Mouse (Mus musculus) ES-E14 (cell line): ENCODE data around the gene Hrh3.

Experiments
- CHD2 ChIP-seq: IDR thresholded peaks from 2 replicates; pipeline ENCODE4 v1.6.1; 2014; ENCODE audit warnings: mild to moderate bottlenecking, low read depth, low read length, inconsistent platforms
- HCFC1 ChIP-seq: IDR thresholded peaks from 2 replicates; pipeline ENCODE4 v1.6.1; 2012; ENCODE audit warnings: low read length, inconsistent platforms, borderline replicate concordance; ENCODE audit not compliant: insufficient read depth
- MAFK ChIP-seq: IDR thresholded peaks from 2 replicates; pipeline ENCODE4 v1.6.1; 2014; ENCODE audit warnings: mild to moderate bottlenecking, low read depth, low read length, inconsistent platforms; ENCODE audit not compliant: insufficient read depth
- ZC3H11A ChIP-seq: IDR thresholded peaks from 2 replicates; pipeline ENCODE4 v1.6.1; 2012; ENCODE audit warnings: low read depth, mild to moderate bottlenecking, inconsistent platforms, low read length, borderline replicate concordance
- ZNF384 ChIP-seq: IDR thresholded peaks from 2 replicates; pipeline ENCODE4 v1.6.1; 2012; ENCODE audit warnings: low read depth, low read length, inconsistent platforms

DNA sequence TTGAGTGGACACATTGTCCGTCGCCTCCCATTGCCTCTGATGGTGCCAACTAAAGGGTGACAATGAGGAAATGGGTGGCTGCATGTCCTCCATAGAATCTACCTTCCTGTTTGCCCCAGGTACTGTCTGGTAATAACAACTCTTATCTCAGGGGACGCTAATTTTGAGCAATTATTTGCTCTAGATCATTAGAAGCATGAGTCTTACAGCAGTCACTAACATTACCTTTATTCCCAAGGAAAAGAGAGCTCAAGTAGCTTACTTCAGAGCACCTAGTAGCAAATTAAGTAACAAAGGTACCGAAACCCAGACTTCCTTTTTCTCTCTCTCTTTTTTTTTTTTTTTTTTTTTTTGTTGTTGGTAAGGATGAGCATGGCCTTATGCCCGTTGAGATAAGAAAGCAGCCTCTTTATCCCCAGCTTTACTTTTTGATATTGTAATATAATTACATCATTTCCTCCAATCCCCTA, 16.0 kb upstream of the Hrh3 start:
- no peak for TF ChIP-seq HCFC1
- no peak for TF ChIP-seq MAFK
- no peak for TF ChIP-seq ZC3H11A
- no peak for TF ChIP-seq ZNF384
- no peak for TF ChIP-seq CHD2
